In genomic region chr6:108655861-108656260, GRCm38 (mm10) we compare ENCODE assay signal across 12 mouse cellular contexts. TPM values are rescaled to one million over a fixed set of nuclear protein-coding genes. Genes with fewer than 3 reads are reported as not detected.
DNase-seq lines count a peak whose midpoint lies in the region; ATAC-seq and TF ChIP-seq lines count a peak whose summit lies in the region.
"Had no signal": no experiment of that assay in that cellular context is flagged by ENCODE, and none has a peak within 500 bp of the region (broad histone marks: within the 10 kb centered on the region; RNA-seq: fewer than 3 reads in every experiment).

No protein-coding gene starts in this region.

- 47% methylated on average over 2 of the region's 2 CpGs for WGBS in kidney, embryonic 15.5 days
- 25% methylated on average over 2 of the region's 2 CpGs for WGBS in thymus, adult 2 months

- no peak overlapping the region for H3K4me2 ChIP-seq in kidney, embryonic 15.5 days
- H3K4me2 ChIP-seq: liver, embryonic 11.5 days; neural tube, embryonic 12.5 days had no signal

- no peak overlapping the region for H3K9ac ChIP-seq in kidney, embryonic 15.5 days
- H3K9ac ChIP-seq: neural tube, embryonic 12.5 days had no signal

- no peaks in the 10 kb centered on the region for H3K27me3 ChIP-seq in kidney, embryonic 15.5 days
- peaks cover 3% of the 10 kb centered on the region for H3K27me3 ChIP-seq in thymus, adult 2 months (ENCODE audit: control insufficient read depth, insufficient read depth, low read length)

- TF ChIP-seq POLR2A in thymus, adult 2 months (IDR thresholded peaks at IDR 0.05; ENCODE audit: control insufficient read depth, extremely low read depth, insufficient read depth, low read length, poor library complexity), result no peak

- TF ChIP-seq CTCF in thymus, adult 2 months (IDR thresholded peaks at IDR 0.05; ENCODE audit: borderline replicate concordance, control insufficient read depth, extremely low read depth, insufficient read depth, low read length, poor library complexity), result no peak

- H3K9me3 ChIP-seq in kidney, embryonic 15.5 days (replicated peaks), result no peaks in the 10 kb centered on the region
- H3K9me3 ChIP-seq: neural tube, embryonic 12.5 days had no signal

- no peak overlapping the region for H3K4me3 ChIP-seq in kidney, embryonic 15.5 days (replicated peaks)
- H3K4me3 ChIP-seq in thymus, adult 2 months (ENCODE audit: control insufficient read depth, insufficient read depth, low read length), result no peak overlapping the region
- H3K4me3 ChIP-seq: neural tube, embryonic 12.5 days had no signal

- DNase-seq in cerebellum, adult 9-10 months, result peak; percentile 13
- DNase-seq in kidney, postnatal 10 days, result peak; percentile 35
- DNase-seq in thymus, adult 2 months, result peak; percentile 34
- no peak for DNase-seq in thymus, adult 18-20 months
- peak; percentile 38 for DNase-seq in thymus, postnatal 4 days
- no peak for DNase-seq in cerebellum, postnatal 14 days
- DNase-seq: gastrocnemius, postnatal 36 days; right cerebral cortex, postnatal 14 days had no signal

- peaks cover 16% of the 10 kb centered on the region for H3K4me1 ChIP-seq in kidney, embryonic 15.5 days
- H3K4me1 ChIP-seq in thymus, adult 2 months (replicated peaks; ENCODE audit: control insufficient read depth, insufficient read depth, low read length), result peaks cover 14% of the 10 kb centered on the region

- no peaks in the 10 kb centered on the region for H3K36me3 ChIP-seq in kidney, embryonic 15.5 days
- H3K36me3 ChIP-seq in thymus, adult 2 months (ENCODE audit: control insufficient read depth, insufficient read depth, low read length), result no peaks in the 10 kb centered on the region
- H3K36me3 ChIP-seq: neural tube, embryonic 12.5 days had no signal

- H3K27ac ChIP-seq in kidney, embryonic 15.5 days, result no peak overlapping the region
- no peak overlapping the region for H3K27ac ChIP-seq in thymus, adult 2 months (ENCODE audit: control insufficient read depth, insufficient read depth, low read length)
- H3K27ac ChIP-seq: neural tube, embryonic 12.5 days had no signal

- ATAC-seq in cerebellum, adult (ENCODE audit: insufficient number of reproducible peaks, low FRiP score, low TSS enrichment), result no peak
- no peak for ATAC-seq in kidney, embryonic 15.5 days (replicated peaks; ENCODE audit: low FRiP score)

RNA-seq across cellular contexts. Expression of gene Bhlhe40, which starts 4.6 kb away (rescaled TPM):
- polyA plus RNA-seq in kidney, embryonic 15.5 days (2015; fragmentation: Nextera tagmentation; extraction: Ambion mirVana), result 15.9 and 16.0 TPM in 2 replicates
- 6.2 and 7.9 TPM in 2 replicates for polyA plus RNA-seq in thymus, adult 2 months (2012; rRNA removed)

Comparison
In these comparisons a context has a peak if more than half of its experiments do, and no peak if none do; other contexts are left out.
1. DNase-seq: peak in cerebellum, adult 9-10 months (single experiment), kidney, postnatal 10 days (single experiment), thymus, adult 2 months (single experiment) and thymus, postnatal 4 days (single experiment); none in thymus, adult 18-20 months (0 of 2) and cerebellum, postnatal 14 days (0 of 2).